Mouse (Mus musculus): Measurements from ENCODE around the gene Vrtn.

Gene Vrtn

DNA sequence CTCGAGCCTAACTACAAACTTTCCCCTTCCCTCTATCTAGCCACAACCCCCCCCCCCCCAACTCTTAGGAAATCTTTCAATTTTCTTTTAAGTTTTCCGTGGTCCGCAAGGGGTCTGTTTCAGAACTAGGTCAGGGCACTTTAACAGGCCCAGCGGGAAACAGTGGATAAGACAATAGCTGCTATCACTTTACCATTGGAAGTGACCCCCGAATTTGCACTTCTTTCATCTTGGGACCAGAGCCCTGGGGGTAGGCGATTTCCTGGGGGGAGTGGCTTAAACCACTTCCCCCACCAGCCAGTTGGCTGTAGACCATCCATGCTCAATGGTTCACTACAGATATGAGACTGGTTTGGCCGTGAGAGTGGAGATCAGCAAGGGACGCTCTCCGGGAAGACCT lies at the start of gene Vrtn:
Gene Vrtn (plus strand): TSS at position 366 of the 400 bp plus-strand sequence.
- no peak for DNase-seq

- no peak for DNase-seq
Observed at GRCm38 (mm10) chr12:84598324-84598723, 42.5 kb upstream of the Vrtn start.

GRCm38 (mm10) chr12:84604001-84604400 lies 36.8 kb upstream of the Vrtn start:
- DNase-seq, result no peak

GRCm38 (mm10) chr12:84605860-84606259 lies 35.0 kb upstream of the Vrtn start:
- no peak for DNase-seq

DNA sequence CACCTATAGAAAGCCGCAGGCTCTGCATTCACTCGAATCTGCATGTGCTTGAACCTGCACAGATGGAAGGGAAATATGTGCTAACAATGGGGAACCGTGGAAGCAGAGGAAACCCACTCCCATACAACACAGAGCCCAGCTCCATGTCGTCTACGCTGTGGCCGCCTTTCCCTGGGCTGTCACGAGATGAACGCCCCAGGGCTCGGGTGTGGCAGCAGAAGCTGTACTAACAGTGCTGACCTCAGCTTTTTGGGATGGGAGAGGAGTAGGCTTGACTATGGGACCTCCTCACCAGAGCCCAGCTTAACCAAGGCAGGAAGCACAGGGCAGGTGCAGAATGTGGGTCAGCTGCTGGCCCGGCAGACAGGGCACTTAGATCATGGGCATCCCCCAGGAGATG lies 29.1 kb upstream of the Vrtn start:
- no peak for DNase-seq

GRCm38 (mm10) chr12:84612518-84612917 lies 28.3 kb upstream of the Vrtn start:
- DNase-seq, result peak; percentile 47

- no peak for DNase-seq
Observed at GRCm38 (mm10) chr12:84614001-84614400, 26.8 kb upstream of the Vrtn start.

- no peak for DNase-seq
Observed at GRCm38 (mm10) chr12:84614524-84614923, 26.3 kb upstream of the Vrtn start.

GRCm38 (mm10) chr12:84616977-84617630 lies 23.7 kb upstream of the Vrtn start, which contains the start of gene Abcd4:
Gene Abcd4 (minus strand): TSS chr12:84617413.
- DNase-seq, result peak; percentile 94

DNA sequence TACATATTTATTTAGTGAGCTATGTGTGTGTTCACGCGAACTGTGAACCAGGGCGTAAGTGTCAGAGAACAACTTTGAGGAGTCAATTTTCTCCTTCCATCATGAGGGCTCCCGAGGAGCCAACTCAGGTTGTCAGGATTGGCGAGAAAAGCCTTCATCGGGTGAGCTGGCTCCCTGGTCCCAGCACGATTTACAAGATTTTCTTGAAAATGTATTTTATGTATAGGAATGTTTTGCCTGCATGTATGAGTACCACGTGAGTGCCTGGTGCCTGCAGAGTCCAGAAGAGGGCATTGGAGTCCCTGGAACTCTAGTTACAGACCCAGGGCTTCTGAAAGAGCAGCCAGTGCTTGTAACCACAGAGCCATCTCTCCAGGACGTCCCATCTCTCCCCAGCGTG lies 23.2 kb upstream of the Vrtn start:
- no peak for DNase-seq

- DNase-seq, result no peak
Observed at GRCm38 (mm10) chr12:84620975-84621374, 19.8 kb upstream of the Vrtn start.

DNA sequence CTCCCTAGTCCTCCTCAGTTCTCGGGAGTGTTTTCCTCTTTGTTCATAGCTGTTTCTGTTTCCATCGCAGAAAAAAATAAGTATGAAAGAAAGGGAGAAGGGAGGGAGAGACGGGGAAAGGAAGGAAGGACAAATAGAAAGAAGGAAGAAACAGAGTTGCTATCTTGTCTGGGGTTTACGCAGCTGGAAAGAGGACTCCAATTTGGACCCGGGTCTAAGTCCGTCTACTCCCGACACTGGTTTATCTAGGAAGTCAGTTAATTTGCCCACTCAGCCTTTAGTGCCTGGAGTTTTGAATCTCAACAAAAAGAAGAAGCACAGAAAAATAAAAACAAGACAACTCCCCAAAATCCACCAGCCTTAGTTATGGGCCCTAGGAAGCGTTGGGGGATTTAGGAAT lies 16.2 kb upstream of the Vrtn start:
- no peak for DNase-seq

- no peak for DNase-seq
Observed at GRCm38 (mm10) chr12:84625116-84625515, 15.7 kb upstream of the Vrtn start.

DNA sequence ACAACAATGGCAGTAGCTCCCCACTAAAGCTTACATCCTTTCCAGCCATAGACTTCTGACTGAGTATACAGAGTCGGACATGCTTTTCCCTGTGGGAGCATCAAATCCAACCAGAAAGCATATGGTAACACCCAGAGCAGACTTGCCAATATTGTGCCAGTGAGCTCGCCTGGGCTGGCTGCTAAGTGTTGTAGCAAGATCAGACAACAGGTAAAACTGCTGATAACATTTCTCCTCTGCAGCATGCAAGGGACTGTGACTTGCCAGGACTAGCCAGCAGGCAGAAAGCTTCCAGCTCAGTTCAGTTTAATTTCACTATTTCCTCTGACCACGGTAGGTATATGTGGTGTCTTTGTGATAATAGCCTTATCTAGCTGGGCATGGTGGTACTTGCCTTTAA lies 9.0 kb upstream of the Vrtn start:
- DNase-seq, result no peak

DNA sequence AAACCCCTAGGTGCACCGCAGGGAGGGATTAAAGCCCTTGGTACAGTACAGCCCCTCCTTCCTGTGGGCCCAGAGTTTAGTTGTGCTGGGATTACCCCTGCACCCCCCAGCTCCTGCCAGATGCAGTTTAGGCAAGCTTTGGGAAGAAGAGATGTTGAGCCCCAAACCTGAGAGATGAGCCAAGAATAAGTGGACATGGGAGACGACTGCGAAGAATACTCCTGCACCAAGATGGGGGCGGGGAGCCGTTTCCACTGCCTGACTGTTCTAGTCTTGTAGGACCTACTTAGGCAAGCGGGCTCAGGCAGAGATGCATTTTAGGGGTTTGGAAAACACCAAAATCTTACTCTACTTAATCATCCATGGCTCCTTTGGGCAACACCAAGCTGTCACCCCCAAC lies 566 bp upstream of the Vrtn start:
- no peak for DNase-seq

- no peak for DNase-seq
Observed at GRCm38 (mm10) chr12:84650234-84650633, 9.4 kb downstream of the Vrtn start.

DNA sequence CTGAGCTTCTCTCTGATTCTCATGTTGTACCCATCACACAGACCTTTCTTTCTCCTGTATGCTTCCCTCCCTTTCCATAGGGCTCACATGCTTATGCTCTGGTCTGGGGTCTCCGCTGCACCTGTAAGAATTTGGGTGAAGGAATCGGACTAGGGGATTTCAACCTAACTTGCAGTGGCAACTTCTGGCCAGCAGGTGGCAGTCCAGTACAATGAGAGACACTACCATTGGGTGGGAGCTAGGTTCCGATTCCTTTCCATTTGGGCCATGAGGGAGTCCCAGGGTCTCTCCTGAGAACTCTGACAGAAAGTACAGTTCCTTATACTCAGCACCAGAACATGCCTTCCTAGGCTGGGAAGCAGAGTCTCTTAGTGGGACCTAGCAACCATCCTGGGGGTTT lies 13.1 kb downstream of the Vrtn start:
- peak; percentile 65 for DNase-seq

DNA sequence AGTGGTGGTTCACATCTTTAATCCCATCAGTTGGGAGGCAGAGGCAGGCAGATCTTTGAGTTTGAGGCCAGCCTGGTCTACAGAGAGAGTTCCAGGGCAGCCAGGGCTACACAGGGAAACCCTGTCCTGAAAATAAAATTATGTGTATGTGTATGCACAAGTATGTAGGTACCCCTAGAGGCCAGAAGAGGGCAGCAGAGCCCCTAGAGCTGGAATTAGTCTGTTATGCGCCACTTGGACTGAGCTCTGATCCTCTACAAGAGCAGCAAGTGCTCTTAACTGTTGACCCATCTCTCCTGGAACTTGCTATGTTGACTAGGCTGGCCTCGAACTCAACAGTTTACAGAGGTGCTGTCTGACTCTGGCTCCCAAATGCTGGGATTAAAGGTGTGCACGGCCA lies 29.7 kb downstream of the Vrtn start:
- no peak for DNase-seq

DNA sequence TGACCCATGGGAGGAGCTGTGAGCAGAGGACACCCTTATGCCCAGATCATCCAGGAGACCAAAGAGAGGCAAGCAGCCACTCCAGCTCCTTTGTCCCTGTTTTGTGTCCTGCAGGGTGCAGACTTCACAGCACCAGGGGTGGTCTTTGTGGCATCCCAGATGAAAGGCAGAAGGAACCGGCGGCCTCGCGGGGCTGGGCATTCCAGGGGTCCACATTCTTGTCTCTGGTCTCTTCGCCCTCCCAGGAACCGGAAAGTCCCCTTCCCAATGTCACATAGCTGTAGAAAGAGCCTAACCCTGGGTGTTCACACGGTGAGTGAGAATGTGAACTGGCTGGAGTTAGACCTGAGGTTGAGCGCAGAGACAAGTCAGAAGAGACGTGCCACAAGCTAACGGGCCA lies 30.8 kb downstream of the Vrtn start:
- no peak for DNase-seq

GRCm38 (mm10) chr12:84674666-84675526 lies 34.1 kb downstream of the Vrtn start:
- DNase-seq, result no peak

GRCm38 (mm10) chr12:84676011-84676410 lies 35.2 kb downstream of the Vrtn start:
- DNase-seq, result no peak

- no peak for DNase-seq
Observed at GRCm38 (mm10) chr12:84684569-84684968, 43.8 kb downstream of the Vrtn start.

DNA sequence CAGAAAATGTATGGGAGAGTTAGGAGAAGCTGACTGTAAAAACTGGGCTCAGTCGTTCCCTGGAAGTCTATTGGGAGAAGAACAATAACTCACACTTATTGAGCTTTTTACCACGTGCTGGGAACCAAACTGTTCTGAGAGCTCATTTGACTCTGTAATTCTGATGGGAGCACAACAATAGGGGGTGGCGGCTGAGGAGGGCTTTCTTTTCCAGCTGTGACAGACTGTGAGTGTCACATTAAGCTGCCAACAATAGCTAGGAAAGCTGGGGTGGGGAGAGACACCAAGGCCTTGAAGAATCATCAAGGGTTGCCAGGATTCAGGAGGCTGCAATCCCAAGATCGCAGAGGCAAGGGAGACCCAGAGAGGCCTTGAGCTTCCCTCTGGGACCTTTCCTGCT lies 45.4 kb downstream of the Vrtn start:
- no peak for DNase-seq

DNA sequence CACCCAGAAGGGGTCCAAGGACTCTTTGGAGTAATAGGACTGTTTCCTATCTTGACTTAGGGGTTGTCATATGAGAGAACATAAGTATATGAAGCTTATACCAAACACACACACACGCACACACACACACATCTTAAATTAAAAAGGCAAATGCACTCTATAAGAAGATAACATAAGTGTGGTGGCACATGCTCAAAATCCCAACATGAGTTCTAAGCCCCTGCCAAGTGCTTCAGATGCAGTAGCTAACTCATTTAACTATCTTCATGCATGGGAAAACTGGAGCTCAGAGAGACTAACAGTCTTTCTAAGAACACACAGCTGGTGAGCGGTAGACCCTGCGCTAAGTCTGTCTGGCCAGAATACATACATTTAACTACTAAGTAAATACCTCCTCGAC lies 46.7 kb downstream of the Vrtn start:
- no peak for DNase-seq
